Mouse (Mus musculus): ENCODE data around the gene Pogz. TPM values are rescaled to one million over a fixed set of nuclear protein-coding genes. Genes with fewer than 3 reads are reported as not detected.

Gene Pogz
- polyA plus RNA-seq, 1 experiment: 8.7 TPM

GRCm38 (mm10) chr3:94832701-94833100 is 4.7 kb upstream of the Pogz start:
- no peaks in the 10 kb centered on the region for H3K79me3 ChIP-seq (ENCODE audit: low read depth)
- TF ChIP-seq CTCF (IDR thresholded peaks at IDR 0.05; ENCODE audit: control insufficient read depth, insufficient read depth, insufficient read length) (no peak), MYOG (IDR thresholded peaks at IDR 0.05; ENCODE audit: control insufficient read depth, extremely low read depth, insufficient read length) (no peak), MAX (IDR thresholded peaks at IDR 0.05) (no peak), MYOD1 (IDR thresholded peaks at IDR 0.05; ENCODE audit: control insufficient read depth, insufficient read length, low read depth) (no peak), USF1 (IDR thresholded peaks at IDR 0.05; ENCODE audit: low read depth) (no peak), FOSL1 (IDR thresholded peaks at IDR 0.05; ENCODE audit: insufficient read depth, low read length, poor library complexity, severe bottlenecking) (no peak), CEBPB (IDR thresholded peaks at IDR 0.05; ENCODE audit: low read depth) (no peak)
- no peak overlapping the region for H3K4me3 ChIP-seq (ENCODE audit: insufficient read depth, poor library complexity, severe bottlenecking)
- peaks cover 5% of the 10 kb centered on the region for H3K27me3 ChIP-seq (ENCODE audit: control insufficient read depth, insufficient read depth, insufficient read length)
- no peaks in the 10 kb centered on the region for H3K79me2 ChIP-seq (ENCODE audit: control insufficient read depth, insufficient read depth)
- no peak overlapping the region for H3ac ChIP-seq (ENCODE audit: control insufficient read depth, insufficient read length, low read depth)
- H3K36me3 ChIP-seq (ENCODE audit: control insufficient read depth, insufficient read depth): no peaks in the 10 kb centered on the region

GRCm38 (mm10) chr3:94833358-94833757 is 4.0 kb upstream of the Pogz start:
- TF ChIP-seq MAX (IDR thresholded peaks at IDR 0.05): no peak
- TF ChIP-seq MYOD1 (IDR thresholded peaks at IDR 0.05; ENCODE audit: control insufficient read depth, insufficient read length, low read depth): no peak
- TF ChIP-seq USF1 (IDR thresholded peaks at IDR 0.05; ENCODE audit: low read depth): no peak
- TF ChIP-seq CEBPB (IDR thresholded peaks at IDR 0.05; ENCODE audit: low read depth): no peak
- TF ChIP-seq MYOG (IDR thresholded peaks at IDR 0.05; ENCODE audit: control insufficient read depth, extremely low read depth, insufficient read length): no peak
- TF ChIP-seq CTCF (IDR thresholded peaks at IDR 0.05; ENCODE audit: control insufficient read depth, insufficient read depth, insufficient read length): no peak
- no peak for TF ChIP-seq FOSL1 (IDR thresholded peaks at IDR 0.05; ENCODE audit: insufficient read depth, low read length, poor library complexity, severe bottlenecking)

GRCm38 (mm10) chr3:94835396-94835795 is 2.0 kb upstream of the Pogz start:
- Histone ChIP-seq H3K4me3 (ENCODE audit: insufficient read depth, poor library complexity, severe bottlenecking) (no peak overlapping the region), H3K79me2 (ENCODE audit: control insufficient read depth, insufficient read depth) (peaks cover 24% of the 10 kb centered on the region), H3K27me3 (ENCODE audit: control insufficient read depth, insufficient read depth, insufficient read length) (peaks cover 5% of the 10 kb centered on the region), H3ac (ENCODE audit: control insufficient read depth, insufficient read length, low read depth) (no peak overlapping the region), H3K36me3 (ENCODE audit: control insufficient read depth, insufficient read depth) (no peaks in the 10 kb centered on the region), H3K79me3 (ENCODE audit: low read depth) (peaks cover 21% of the 10 kb centered on the region)
- no peak for TF ChIP-seq CEBPB (IDR thresholded peaks at IDR 0.05; ENCODE audit: low read depth)

More at GRCm38 (mm10) chr3:94833358-94833757, 4.0 kb upstream of the Pogz start:
- H3K27me3 ChIP-seq (ENCODE audit: control insufficient read depth, insufficient read depth, insufficient read length): peaks cover 5% of the 10 kb centered on the region
- no peak overlapping the region for H3K4me3 ChIP-seq (ENCODE audit: insufficient read depth, poor library complexity, severe bottlenecking)
- H3K79me2 ChIP-seq (ENCODE audit: control insufficient read depth, insufficient read depth): peaks cover 4% of the 10 kb centered on the region
- no peak overlapping the region for H3ac ChIP-seq (ENCODE audit: control insufficient read depth, insufficient read length, low read depth)
- H3K79me3 ChIP-seq (ENCODE audit: low read depth): peaks cover under 1% of the 10 kb centered on the region
- no peaks in the 10 kb centered on the region for H3K36me3 ChIP-seq (ENCODE audit: control insufficient read depth, insufficient read depth)

- Histone ChIP-seq H3K79me3 (ENCODE audit: low read depth) (peaks cover 46% of the 10 kb centered on the region), H3K27me3 (ENCODE audit: control insufficient read depth, insufficient read depth, insufficient read length) (no peaks in the 10 kb centered on the region), H3K36me3 (ENCODE audit: control insufficient read depth, insufficient read depth) (no peaks in the 10 kb centered on the region), H3ac (ENCODE audit: control insufficient read depth, insufficient read length, low read depth) (peak overlapping the region; percentile 69), H3K79me2 (ENCODE audit: control insufficient read depth, insufficient read depth) (peaks cover 51% of the 10 kb centered on the region), H3K4me3 (ENCODE audit: insufficient read depth, poor library complexity, severe bottlenecking) (peak overlapping the region; percentile 60)
- TF ChIP-seq MYOD1 (IDR thresholded peaks at IDR 0.05; ENCODE audit: control insufficient read depth, insufficient read length, low read depth): no peak
- no peak for TF ChIP-seq CEBPB (IDR thresholded peaks at IDR 0.05; ENCODE audit: low read depth)
- TF ChIP-seq MYOG (IDR thresholded peaks at IDR 0.05; ENCODE audit: control insufficient read depth, extremely low read depth, insufficient read length): no peak
- no peak for TF ChIP-seq MAX (IDR thresholded peaks at IDR 0.05)
- no peak for TF ChIP-seq CTCF (IDR thresholded peaks at IDR 0.05; ENCODE audit: control insufficient read depth, insufficient read depth, insufficient read length)
- no peak for TF ChIP-seq USF1 (IDR thresholded peaks at IDR 0.05; ENCODE audit: low read depth)
- TF ChIP-seq FOSL1 (IDR thresholded peaks at IDR 0.05; ENCODE audit: insufficient read depth, low read length, poor library complexity, severe bottlenecking): no peak
Measured at GRCm38 (mm10) chr3:94837959-94838496, 661 bp downstream of the Pogz start.

GRCm38 (mm10) chr3:94838631-94839030 is 1.3 kb downstream of the Pogz start:
- H3ac ChIP-seq (ENCODE audit: control insufficient read depth, insufficient read length, low read depth): peak overlapping the region; percentile 59
- peak overlapping the region; percentile 60 for H3K4me3 ChIP-seq (ENCODE audit: insufficient read depth, poor library complexity, severe bottlenecking)
- H3K79me2 ChIP-seq (ENCODE audit: control insufficient read depth, insufficient read depth): peaks cover 57% of the 10 kb centered on the region
- no peak for TF ChIP-seq FOSL1 (IDR thresholded peaks at IDR 0.05; ENCODE audit: insufficient read depth, low read length, poor library complexity, severe bottlenecking)
- no peak for TF ChIP-seq MAX (IDR thresholded peaks at IDR 0.05)
- TF ChIP-seq USF1 (IDR thresholded peaks at IDR 0.05; ENCODE audit: low read depth): no peak
- TF ChIP-seq CTCF (IDR thresholded peaks at IDR 0.05; ENCODE audit: control insufficient read depth, insufficient read depth, insufficient read length): no peak
- TF ChIP-seq MYOG (IDR thresholded peaks at IDR 0.05; ENCODE audit: control insufficient read depth, extremely low read depth, insufficient read length): no peak
- TF ChIP-seq CEBPB (IDR thresholded peaks at IDR 0.05; ENCODE audit: low read depth): no peak
- no peak for TF ChIP-seq MYOD1 (IDR thresholded peaks at IDR 0.05; ENCODE audit: control insufficient read depth, insufficient read length, low read depth)
- H3K36me3 ChIP-seq (ENCODE audit: control insufficient read depth, insufficient read depth): no peaks in the 10 kb centered on the region
- peaks cover 52% of the 10 kb centered on the region for H3K79me3 ChIP-seq (ENCODE audit: low read depth)
- no peaks in the 10 kb centered on the region for H3K27me3 ChIP-seq (ENCODE audit: control insufficient read depth, insufficient read depth, insufficient read length)

GRCm38 (mm10) chr3:94839101-94839500 is 1.7 kb downstream of the Pogz start:
- TF ChIP-seq CTCF (IDR thresholded peaks at IDR 0.05; ENCODE audit: control insufficient read depth, insufficient read depth, insufficient read length) (no peak), MYOD1 (IDR thresholded peaks at IDR 0.05; ENCODE audit: control insufficient read depth, insufficient read length, low read depth) (no peak), MYOG (IDR thresholded peaks at IDR 0.05; ENCODE audit: control insufficient read depth, extremely low read depth, insufficient read length) (no peak), FOSL1 (IDR thresholded peaks at IDR 0.05; ENCODE audit: insufficient read depth, low read length, poor library complexity, severe bottlenecking) (no peak)
- H3K4me3 ChIP-seq (ENCODE audit: insufficient read depth, poor library complexity, severe bottlenecking): no peak overlapping the region
- H3K79me2 ChIP-seq (ENCODE audit: control insufficient read depth, insufficient read depth): peaks cover 61% of the 10 kb centered on the region
- H3K27me3 ChIP-seq (ENCODE audit: control insufficient read depth, insufficient read depth, insufficient read length): no peaks in the 10 kb centered on the region
- H3K79me3 ChIP-seq (ENCODE audit: low read depth): peaks cover 56% of the 10 kb centered on the region
- H3ac ChIP-seq (ENCODE audit: control insufficient read depth, insufficient read length, low read depth): no peak overlapping the region
- no peaks in the 10 kb centered on the region for H3K36me3 ChIP-seq (ENCODE audit: control insufficient read depth, insufficient read depth)
